Mouse (Mus musculus) cerebellum, postnatal 25 days (tissue): ENCODE measurements around the gene Siah2.

Experiments used
- DNase-seq, 2 experiments: peaks; one replicate each; pipeline ENCODE4 v3.0.0; 2021; ENCODE audit warnings: mixed read lengths in 2 of 2

The Siah2 gene

GRCm38 (mm10) chr3:58691997-58692721 lies at the start of gene Siah2:
Gene Siah2 (minus strand): TSS chr3:58692400.
- peak; percentile 95 to 96 for DNase-seq

GRCm38 (mm10) chr3:58739536-58739935 lies 47.3 kb upstream of the Siah2 start:
- no peak for DNase-seq

GRCm38 (mm10) chr3:58738346-58739089 lies 46.3 kb upstream of the Siah2 start:
- DNase-seq, result no peak

- no peak for DNase-seq
Measured at GRCm38 (mm10) chr3:58731520-58731919, 39.3 kb upstream of the Siah2 start.

- DNase-seq, result no peak
Measured at GRCm38 (mm10) chr3:58730580-58730979, 38.4 kb upstream of the Siah2 start.

GRCm38 (mm10) chr3:58729549-58729948 lies 37.3 kb upstream of the Siah2 start:
- no peak for DNase-seq

GRCm38 (mm10) chr3:58727601-58728000 lies 35.4 kb upstream of the Siah2 start:
- no peak for DNase-seq

GRCm38 (mm10) chr3:58727012-58727411 lies 34.8 kb upstream of the Siah2 start:
- DNase-seq, result peak; percentile 72 to 89

GRCm38 (mm10) chr3:58726374-58726773 lies 34.2 kb upstream of the Siah2 start:
- DNase-seq, result no peak

GRCm38 (mm10) chr3:58724815-58725214 lies 32.6 kb upstream of the Siah2 start:
- no peak for DNase-seq

GRCm38 (mm10) chr3:58723656-58724055 lies 31.5 kb upstream of the Siah2 start:
- DNase-seq, result no peak

GRCm38 (mm10) chr3:58719461-58720230 lies 27.4 kb upstream of the Siah2 start:
- DNase-seq, result no peak

- DNase-seq, result no peak
Measured at GRCm38 (mm10) chr3:58716705-58717104, 24.5 kb upstream of the Siah2 start.

GRCm38 (mm10) chr3:58714767-58715166 lies 22.6 kb upstream of the Siah2 start:
- no peak for DNase-seq

- no peak for DNase-seq
Measured at GRCm38 (mm10) chr3:58714034-58714433, 21.8 kb upstream of the Siah2 start.

- DNase-seq, result no peak
Measured at GRCm38 (mm10) chr3:58713191-58713590, 21.0 kb upstream of the Siah2 start.

GRCm38 (mm10) chr3:58704547-58704946 lies 12.3 kb upstream of the Siah2 start:
- DNase-seq, result no peak

- no peak for DNase-seq
Measured at GRCm38 (mm10) chr3:58703748-58704147, 11.5 kb upstream of the Siah2 start.

- DNase-seq, result no peak
Measured at GRCm38 (mm10) chr3:58702329-58702728, 10.1 kb upstream of the Siah2 start.

- DNase-seq, result no peak
Measured at GRCm38 (mm10) chr3:58701441-58701840, 9.2 kb upstream of the Siah2 start.

GRCm38 (mm10) chr3:58697926-58698325 lies 5.7 kb upstream of the Siah2 start:
- DNase-seq, result no peak

GRCm38 (mm10) chr3:58696806-58697205 lies 4.6 kb upstream of the Siah2 start:
- DNase-seq, result no peak

GRCm38 (mm10) chr3:58695507-58695906 lies 3.3 kb upstream of the Siah2 start:
- DNase-seq, result no peak

GRCm38 (mm10) chr3:58695044-58695443 lies 2.8 kb upstream of the Siah2 start:
- DNase-seq, result no peak
